Mouse (Mus musculus): Measurements from ENCODE around the gene Lrfn1.
"Not testable (repeated sequence)": the region's sequence is repeated elsewhere in the genome, so short reads cannot be mapped to it uniquely, and the experiment has no call there.

Lrfn1 gene

GRCm38 (mm10) chr7:28447101-28447830 lies 4.5 kb upstream of the Lrfn1 start:
- DNase-seq (ENCODE audit: low read depth, low spot score), result peak; percentile 94

GRCm38 (mm10) chr7:28447865-28448820 lies 3.6 kb upstream of the Lrfn1 start:
- peak; percentile 86 for DNase-seq (ENCODE audit: low read depth, low spot score)

- DNase-seq (ENCODE audit: low read depth, low spot score), result no peak
Observed at GRCm38 (mm10) chr7:28452361-28453005, 703 bp downstream of the Lrfn1 start.

GRCm38 (mm10) chr7:28460361-28460760 lies 8.6 kb downstream of the Lrfn1 start:
- no peak for DNase-seq (ENCODE audit: low read depth, low spot score)

- no peak for DNase-seq (ENCODE audit: low read depth, low spot score)
Observed at GRCm38 (mm10) chr7:28462769-28463168, 11.0 kb downstream of the Lrfn1 start.

- peak; percentile 91 for DNase-seq (ENCODE audit: low read depth, low spot score)
Observed at GRCm38 (mm10) chr7:28464416-28465212, 12.8 kb downstream of the Lrfn1 start.

GRCm38 (mm10) chr7:28466721-28467212 lies 15.0 kb downstream of the Lrfn1 start:
- DNase-seq (ENCODE audit: low read depth, low spot score), result no peak

- DNase-seq (ENCODE audit: low read depth, low spot score), result no peak
Observed at GRCm38 (mm10) chr7:28467213-28467751, 15.5 kb downstream of the Lrfn1 start.

GRCm38 (mm10) chr7:28476191-28476590 lies 24.4 kb downstream of the Lrfn1 start:
- DNase-seq (ENCODE audit: low read depth, low spot score), result no peak

- no peak for DNase-seq (ENCODE audit: low read depth, low spot score)
Observed at GRCm38 (mm10) chr7:28477363-28477762, 25.6 kb downstream of the Lrfn1 start.

GRCm38 (mm10) chr7:28478854-28479253 lies 27.1 kb downstream of the Lrfn1 start:
- no peak for DNase-seq (ENCODE audit: low read depth, low spot score)

GRCm38 (mm10) chr7:28482854-28483253 lies 31.1 kb downstream of the Lrfn1 start:
- no peak for DNase-seq (ENCODE audit: low read depth, low spot score)

- peak; percentile 86 for DNase-seq (ENCODE audit: low read depth, low spot score)
Observed at GRCm38 (mm10) chr7:28484192-28484591, 32.4 kb downstream of the Lrfn1 start.

- peak; percentile 92 for DNase-seq (ENCODE audit: low read depth, low spot score)
Observed at GRCm38 (mm10) chr7:28488030-28488491, 36.3 kb downstream of the Lrfn1 start.

GRCm38 (mm10) chr7:28490410-28490809 lies 38.6 kb downstream of the Lrfn1 start:
- peak; percentile 96 for DNase-seq (ENCODE audit: low read depth, low spot score)

GRCm38 (mm10) chr7:28490903-28491302 lies 39.1 kb downstream of the Lrfn1 start:
- peak; percentile 68 for DNase-seq (ENCODE audit: low read depth, low spot score)

- peak; percentile 91 for DNase-seq (ENCODE audit: low read depth, low spot score)
Observed at GRCm38 (mm10) chr7:28492310-28492709, 40.5 kb downstream of the Lrfn1 start.

GRCm38 (mm10) chr7:28495426-28495825 lies 43.6 kb downstream of the Lrfn1 start:
- DNase-seq (ENCODE audit: low read depth, low spot score), result no peak

- DNase-seq (ENCODE audit: low read depth, low spot score), result no peak
Observed at GRCm38 (mm10) chr7:28505585-28505984, 53.8 kb downstream of the Lrfn1 start.

- not testable (repeated sequence) for DNase-seq (ENCODE audit: low read depth, low spot score)
Observed at GRCm38 (mm10) chr7:28509121-28509520, 57.3 kb downstream of the Lrfn1 start.

Data from ES-CJ7 (cell line).